8 mouse cellular contexts compared by ENCODE assay signal in genomic region chr3:84921704-84922420, GRCm38 (mm10).
DNase-seq lines count a peak whose midpoint lies in the region; TF ChIP-seq lines count a peak whose summit lies in the region.

No protein-coding gene starts in this region.

- no peak overlapping the region; the same call in 1 of the 2 replicates for H3K27ac ChIP-seq in gastrocnemius, adult 2 months
- H3K27ac ChIP-seq in thymus, adult 2 months (ENCODE audit: control insufficient read depth, insufficient read depth, low read length), result no peak overlapping the region

- H3K27me3 ChIP-seq in thymus, adult 2 months (ENCODE audit: control insufficient read depth, insufficient read depth, low read length), result no peaks in the 10 kb centered on the region
- no peaks in the 10 kb centered on the region for H3K27me3 ChIP-seq in splenic B cell, adult 2 months (ENCODE audit: control insufficient read depth, insufficient read depth, low read length, poor library complexity, severe bottlenecking)

- intact Hi-C loops in gastrocnemius, adult 2 months (cut with DNase I), result loop anchor here (1.0 to 5.0 kb wide), 3 partner anchors 250 to 651 kb away; no protein-coding TSS in a partner anchor
- intact Hi-C loops in gastrocnemius, postnatal 36 days (cut with DNase I), result loop anchor here (5.0 to 10.0 kb wide), 4 partner anchors 355 to 1003 kb away; partner anchors contain the start of gene Gatb

- no peak overlapping the region for H3K4me3 ChIP-seq in gastrocnemius, adult 2 months
- no peak overlapping the region for H3K4me3 ChIP-seq in thymus, adult 2 months (ENCODE audit: control insufficient read depth, insufficient read depth, low read length)

- DNase-seq in gastrocnemius, adult 2 months, result no peak
- DNase-seq in gastrocnemius, postnatal 36 days, result no peak
- DNase-seq in thymus, adult 2 months, result peak; percentile 7
- no peak for DNase-seq in thymus, postnatal 4 days
- peak; percentile 33 to 57 for DNase-seq in cerebellum, postnatal 36 days
- peak; percentile 38 to 55 for DNase-seq in layer of hippocampus, postnatal 10 days (ENCODE audit: low spot score in 2 of 2)
- DNase-seq in splenic B cell, adult 2 months (ENCODE audit: low read depth, low spot score), result peak; percentile 34
- DNase-seq in ovary, postnatal 36 days (ENCODE audit: low spot score), result no peak

- WGBS in thymus, adult 2 months, result 86% methylated on average over 6 of the region's 6 CpGs

- no peaks in the 10 kb centered on the region for H3K36me3 ChIP-seq in thymus, adult 2 months (ENCODE audit: control insufficient read depth, insufficient read depth, low read length)
- H3K36me3 ChIP-seq in splenic B cell, adult 2 months (ENCODE audit: control insufficient read depth, insufficient read depth, low read length, poor library complexity, severe bottlenecking), result no peaks in the 10 kb centered on the region

- TF ChIP-seq CTCF in gastrocnemius, adult 2 months (IDR thresholded peaks at IDR 0.05), result peak; percentile 87
- no peak for TF ChIP-seq CTCF in thymus, adult 2 months (IDR thresholded peaks at IDR 0.05; ENCODE audit: borderline replicate concordance, control insufficient read depth, extremely low read depth, insufficient read depth, low read length, poor library complexity)

- TF ChIP-seq POLR2A in thymus, adult 2 months (IDR thresholded peaks at IDR 0.05; ENCODE audit: control insufficient read depth, extremely low read depth, insufficient read depth, low read length, poor library complexity), result no peak

- no peaks in the 10 kb centered on the region for H3K4me1 ChIP-seq in thymus, adult 2 months (replicated peaks; ENCODE audit: control insufficient read depth, insufficient read depth, low read length)

Comparison
In these comparisons a context has a peak if more than half of its experiments do, and no peak if none do; other contexts are left out.
1. DNase-seq: peak in thymus, adult 2 months (single experiment), cerebellum, postnatal 36 days (2 of 2), layer of hippocampus, postnatal 10 days (2 of 2) and splenic B cell, adult 2 months (single experiment); none in gastrocnemius, adult 2 months (single experiment), gastrocnemius, postnatal 36 days (0 of 2), thymus, postnatal 4 days (single experiment) and ovary, postnatal 36 days (single experiment).